Mouse (Mus musculus) T-cell, adult 2 months (primary cell): Measurements from ENCODE around the gene Exoc4.

Source experiments
- DNase-seq: peaks from one replicate; pipeline ENCODE4 v3.0.0; 2022; ENCODE audit warnings: low spot score

Exoc4 gene

GRCm38 (mm10) chr6:33939169-33939568, 690.3 kb downstream of the Exoc4 start:
- DNase-seq = no peak

GRCm38 (mm10) chr6:33946911-33947489, 698.1 kb downstream of the Exoc4 start:
- no peak for DNase-seq

- no peak for DNase-seq
Measured at GRCm38 (mm10) chr6:33950113-33950512, 701.2 kb downstream of the Exoc4 start.

- DNase-seq = no peak
Measured at GRCm38 (mm10) chr6:33955469-33955868, 706.6 kb downstream of the Exoc4 start.

- DNase-seq = no peak
Measured at GRCm38 (mm10) chr6:33958281-33958680, 709.4 kb downstream of the Exoc4 start.

- DNase-seq = no peak
Measured at GRCm38 (mm10) chr6:33960766-33961165, 711.9 kb downstream of the Exoc4 start.

GRCm38 (mm10) chr6:33963092-33963491, 714.2 kb downstream of the Exoc4 start:
- DNase-seq = no peak

- DNase-seq = no peak
Measured at GRCm38 (mm10) chr6:33965571-33965970, 716.7 kb downstream of the Exoc4 start.

GRCm38 (mm10) chr6:33968746-33969145, 719.9 kb downstream of the Exoc4 start:
- no peak for DNase-seq

GRCm38 (mm10) chr6:33972801-33973200, 723.9 kb downstream of the Exoc4 start:
- DNase-seq = no peak

GRCm38 (mm10) chr6:33976576-33976975, 727.7 kb downstream of the Exoc4 start:
- no peak for DNase-seq

- DNase-seq = no peak
Measured at GRCm38 (mm10) chr6:33977448-33977847, 728.6 kb downstream of the Exoc4 start.

- DNase-seq = no peak
Measured at GRCm38 (mm10) chr6:33977880-33978279, 729.0 kb downstream of the Exoc4 start.

- no peak for DNase-seq
Measured at GRCm38 (mm10) chr6:33982709-33983108, 733.8 kb downstream of the Exoc4 start.

- no peak for DNase-seq
Measured at GRCm38 (mm10) chr6:33987132-33987531, 738.2 kb downstream of the Exoc4 start.

GRCm38 (mm10) chr6:33992213-33993034, 743.5 kb downstream of the Exoc4 start:
- no peak for DNase-seq

- DNase-seq = no peak
Measured at GRCm38 (mm10) chr6:33993842-33994241, 745.0 kb downstream of the Exoc4 start.

GRCm38 (mm10) chr6:33998590-33998989, 749.7 kb downstream of the Exoc4 start:
- DNase-seq = no peak

- no peak for DNase-seq
Measured at GRCm38 (mm10) chr6:33999530-33999929, 750.6 kb downstream of the Exoc4 start.

GRCm38 (mm10) chr6:34000644-34001043, 751.8 kb downstream of the Exoc4 start:
- DNase-seq = no peak

GRCm38 (mm10) chr6:34003033-34003432, 754.1 kb downstream of the Exoc4 start:
- no peak for DNase-seq

GRCm38 (mm10) chr6:34013469-34013868, 764.6 kb downstream of the Exoc4 start:
- DNase-seq = no peak
